Mouse (Mus musculus) kidney, embryonic 14.5 days (tissue): ENCODE measurements around the gene Ms4a4a. TPM values are rescaled to one million over a fixed set of nuclear protein-coding genes. Genes with fewer than 3 reads are reported as not detected.

Source experiments
- ATAC-seq: fragments of 200-750 bp; cut with Nextera tagmentation; 2 replicates; pipeline ENCODE4 v1.8.0; 2017; ENCODE audit warnings: moderate number of reproducible peaks, mild to moderate bottlenecking, moderate TSS enrichment, moderate library complexity; ENCODE audit not compliant: low FRiP score, low TSS enrichment
- H3K27ac ChIP-seq: fragments of 300-500 bp; sonication (generic); 2 replicates; pipeline ENCODE4 v1.5.1; 2014; ENCODE audit warnings: low read depth, mild to moderate bottlenecking, low read length, moderate library complexity, mixed read lengths
- H3K27me3 ChIP-seq: fragments of 300-500 bp; sonication (generic); 2 replicates; pipeline ENCODE4 v1.6.1; 2014; ENCODE audit warnings: mild to moderate bottlenecking, low read length; ENCODE audit not compliant: control insufficient read depth, insufficient read depth
- H3K36me3 ChIP-seq: fragments of 300-500 bp; sonication (generic); 2 replicates; pipeline ENCODE4 v1.6.1; 2014; ENCODE audit warnings: low read length, mixed read lengths; ENCODE audit not compliant: control insufficient read depth, insufficient read depth
- H3K4me1 ChIP-seq: fragments of 300-500 bp; sonication (generic); 2 replicates; pipeline ENCODE4 v1.6.1; 2014; ENCODE audit warnings: low read length, mixed read lengths; ENCODE audit not compliant: control insufficient read depth, insufficient read depth
- H3K4me2 ChIP-seq: fragments of 300-500 bp; sonication (generic); replicated peaks from 2 replicates; pipeline ENCODE4 v1.6.1; 2014; ENCODE audit warnings: low read depth, mild to moderate bottlenecking, low read length
- H3K4me3 ChIP-seq: fragments of 300-500 bp; sonication (generic); 2 replicates; pipeline ENCODE4 v1.5.1; 2014; ENCODE audit warnings: mild to moderate bottlenecking, low read length
- H3K9ac ChIP-seq: fragments of 300-500 bp; sonication (generic); 2 replicates; pipeline ENCODE4 v1.6.1; 2014; ENCODE audit warnings: low read depth, mild to moderate bottlenecking, low read length, moderate library complexity
- H3K9me3 ChIP-seq: fragments of 300-500 bp; sonication (generic); 2 replicates; pipeline ENCODE4 v1.6.1; 2016; ENCODE audit warnings: low read length; ENCODE audit not compliant: control insufficient read depth
- WGBS: fragments of 180-500 bp; shearing (Covaris S2); extraction: QIAGEN DNeasy Blood & Tissue Kit; methylation state at CpG from one replicate; pipeline ENCODE4 v1.1.7; 2014; 5-methylcytosine and 5-hydroxymethylcytosine counted together
- polyA plus RNA-seq: library from polyadenylated mRNA; unstranded; fragments of >200 nt; fragmentation: Nextera tagmentation; extraction: Ambion mirVana; gene quantifications from 2 replicates; pipeline ENCODE4 v1.2.1, GENCODE M21; 2014

Ms4a4a gene
- polyA plus RNA-seq, 1 experiment from 2014 or later, result 5.2 TPM

DNA sequence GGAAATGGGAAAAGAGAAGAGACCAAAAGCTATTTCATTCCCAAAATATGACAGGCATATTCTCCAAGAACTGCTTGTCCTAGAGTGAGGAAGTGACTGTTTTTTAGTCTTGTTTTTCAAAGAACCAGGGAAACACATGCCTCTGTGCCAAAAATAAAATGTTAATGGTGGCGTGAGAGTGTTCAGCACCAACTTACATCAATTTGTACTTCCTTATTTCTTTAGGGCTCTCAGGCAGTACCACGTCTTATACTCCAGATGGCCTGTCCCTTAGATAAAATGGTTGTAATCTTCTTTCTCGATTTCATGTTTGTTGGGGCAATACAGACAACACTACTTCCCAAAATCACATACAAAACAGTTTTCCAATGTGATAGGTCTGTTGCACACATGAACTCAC, 7.0 kb upstream of the Ms4a4a start:
- Histone ChIP-seq H3K9me3 (no peaks in the 10 kb centered on the region), H3K27me3 (no peaks in the 10 kb centered on the region), H3K36me3 (no peaks in the 10 kb centered on the region), H3K4me3 (no peak overlapping the region), H3K27ac (no peak overlapping the region), H3K4me2 (no peak overlapping the region), H3K4me1 (no peaks in the 10 kb centered on the region), H3K9ac (no peak overlapping the region)
- 86% methylated on average over 3 of the region's 3 CpGs for WGBS
- ATAC-seq, result no peak

DNA sequence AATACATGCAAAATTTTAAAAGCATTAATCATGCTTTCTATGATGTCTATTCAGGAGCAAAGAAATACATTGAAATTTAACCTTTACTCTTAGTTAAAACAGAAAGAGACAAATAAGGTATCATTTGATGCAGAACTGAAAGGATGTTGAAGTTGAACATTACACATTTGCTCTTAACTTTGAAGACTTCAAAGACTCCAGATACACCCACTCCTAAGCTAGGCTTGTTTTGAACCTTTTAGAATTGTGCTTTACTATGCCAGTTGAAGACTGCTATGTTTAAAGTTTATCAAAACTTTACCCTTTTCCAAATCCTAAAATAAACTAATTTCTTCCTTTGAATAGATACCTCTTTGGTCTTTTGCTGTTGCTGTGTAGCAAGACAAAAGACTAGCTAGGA, 4.1 kb upstream of the Ms4a4a start:
- Histone ChIP-seq H3K4me1 (no peaks in the 10 kb centered on the region), H3K4me3 (no peak overlapping the region), H3K9ac (no peak overlapping the region), H3K27me3 (no peaks in the 10 kb centered on the region), H3K9me3 (no peaks in the 10 kb centered on the region), H3K4me2 (no peak overlapping the region), H3K36me3 (no peaks in the 10 kb centered on the region), H3K27ac (no peak overlapping the region)
- no peak for ATAC-seq

DNA sequence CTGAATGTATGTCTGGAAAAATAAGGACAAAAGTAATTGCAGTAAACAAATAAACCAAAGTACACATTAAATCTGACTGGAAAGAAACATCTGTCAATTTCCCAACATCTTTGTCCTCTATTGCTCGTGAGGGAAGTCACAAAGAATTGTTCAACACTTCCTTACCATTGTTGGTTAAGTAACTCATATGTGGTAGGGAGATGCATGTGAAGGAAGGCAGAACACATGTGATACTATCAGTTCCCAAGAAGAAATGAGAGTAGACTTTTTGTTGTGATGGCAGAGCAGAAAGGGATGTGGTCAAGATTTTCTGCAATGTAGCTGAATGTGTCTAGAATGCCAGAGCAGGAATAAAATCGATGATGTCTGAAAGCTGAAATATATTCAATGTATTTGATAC, 1.1 kb downstream of the Ms4a4a start:
- Histone ChIP-seq H3K27ac (no peak overlapping the region), H3K9me3 (no peaks in the 10 kb centered on the region), H3K36me3 (no peaks in the 10 kb centered on the region), H3K9ac (no peak overlapping the region), H3K27me3 (no peaks in the 10 kb centered on the region), H3K4me2 (no peak overlapping the region), H3K4me3 (no peak overlapping the region), H3K4me1 (no peaks in the 10 kb centered on the region)
- WGBS, result 77% methylated on average over 2 of the region's 2 CpGs
- no peak for ATAC-seq

DNA sequence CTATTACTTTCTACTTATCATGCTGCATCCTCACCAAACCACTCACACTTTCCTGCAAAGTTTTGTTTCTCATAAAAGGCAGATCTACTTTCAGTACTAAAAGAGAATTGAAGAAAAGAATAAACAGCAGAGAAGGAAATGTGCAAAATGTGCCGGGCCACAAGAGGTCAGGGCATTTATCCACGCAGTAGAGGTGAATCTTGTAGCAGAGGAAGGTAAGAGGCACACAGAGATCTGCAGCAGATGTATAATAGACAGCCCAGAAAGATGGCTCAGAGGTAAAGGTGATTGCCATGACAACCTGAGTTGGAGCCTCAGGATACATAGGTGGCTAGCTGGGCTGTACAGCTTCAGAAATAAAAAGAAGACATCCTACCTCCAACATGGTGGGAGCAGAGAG, 11.8 kb downstream of the Ms4a4a start:
- H3K9ac ChIP-seq, result no peak overlapping the region
- H3K27me3 ChIP-seq, result no peaks in the 10 kb centered on the region
- no peak for ATAC-seq
- H3K4me2 ChIP-seq, result no peak overlapping the region
- no peaks in the 10 kb centered on the region for H3K4me1 ChIP-seq
- no peaks in the 10 kb centered on the region for H3K9me3 ChIP-seq
- H3K27ac ChIP-seq, result no peak overlapping the region
- 78% methylated on average over 2 of the region's 2 CpGs for WGBS
- H3K36me3 ChIP-seq, result no peaks in the 10 kb centered on the region
- no peak overlapping the region for H3K4me3 ChIP-seq

DNA sequence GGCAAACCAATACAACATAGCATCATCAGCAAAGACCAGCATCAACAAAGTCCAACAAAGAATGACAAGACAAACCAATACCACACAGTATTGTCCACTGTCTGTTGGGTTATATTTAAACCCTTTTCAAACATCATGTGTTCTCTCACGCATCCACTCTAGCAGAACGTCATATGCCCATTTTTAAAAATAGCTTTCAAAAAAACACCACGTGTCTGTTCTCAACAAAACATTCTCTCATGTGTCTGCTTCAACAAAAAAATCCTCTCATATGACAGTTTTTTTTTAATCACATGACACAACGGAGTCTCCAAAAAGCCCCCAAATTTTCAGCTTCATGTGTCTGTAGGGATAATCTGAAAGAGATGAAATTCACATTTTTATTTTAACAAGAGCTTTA, 12.4 kb downstream of the Ms4a4a start:
- no peaks in the 10 kb centered on the region for H3K27me3 ChIP-seq
- H3K4me2 ChIP-seq, result no peak overlapping the region
- no peaks in the 10 kb centered on the region for H3K9me3 ChIP-seq
- no peak overlapping the region for H3K9ac ChIP-seq
- ATAC-seq, result no peak
- no peaks in the 10 kb centered on the region for H3K4me1 ChIP-seq
- WGBS, result 85% methylated on average over 4 of the region's 4 CpGs
- H3K4me3 ChIP-seq, result no peak overlapping the region
- no peaks in the 10 kb centered on the region for H3K36me3 ChIP-seq
- no peak overlapping the region for H3K27ac ChIP-seq

DNA sequence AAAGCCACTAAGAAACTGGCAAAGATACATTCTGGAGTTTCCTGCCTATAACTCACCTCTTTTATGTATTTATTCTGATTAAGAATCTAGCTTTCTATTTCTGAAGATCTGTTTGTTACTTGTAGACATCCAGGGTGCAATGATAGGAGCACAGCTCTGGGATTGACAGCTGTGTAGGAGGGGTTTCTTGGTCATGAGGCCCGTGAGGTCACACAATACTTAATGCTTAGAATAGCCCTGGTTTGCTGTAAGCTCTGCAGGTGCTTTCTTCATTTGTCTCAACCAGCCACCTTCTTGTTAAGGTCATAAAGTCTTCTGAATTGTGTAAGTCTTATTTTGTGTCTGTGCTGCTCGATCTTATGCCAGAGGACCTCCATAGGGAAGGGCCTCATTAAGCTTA, 13.6 kb downstream of the Ms4a4a start:
- Histone ChIP-seq H3K4me2 (no peak overlapping the region), H3K9ac (no peak overlapping the region), H3K4me3 (no peak overlapping the region), H3K4me1 (no peaks in the 10 kb centered on the region), H3K27ac (no peak overlapping the region), H3K27me3 (no peaks in the 10 kb centered on the region), H3K36me3 (no peaks in the 10 kb centered on the region), H3K9me3 (no peaks in the 10 kb centered on the region)
- ATAC-seq, result no peak
- 79% methylated on average over 2 of the region's 2 CpGs for WGBS

DNA sequence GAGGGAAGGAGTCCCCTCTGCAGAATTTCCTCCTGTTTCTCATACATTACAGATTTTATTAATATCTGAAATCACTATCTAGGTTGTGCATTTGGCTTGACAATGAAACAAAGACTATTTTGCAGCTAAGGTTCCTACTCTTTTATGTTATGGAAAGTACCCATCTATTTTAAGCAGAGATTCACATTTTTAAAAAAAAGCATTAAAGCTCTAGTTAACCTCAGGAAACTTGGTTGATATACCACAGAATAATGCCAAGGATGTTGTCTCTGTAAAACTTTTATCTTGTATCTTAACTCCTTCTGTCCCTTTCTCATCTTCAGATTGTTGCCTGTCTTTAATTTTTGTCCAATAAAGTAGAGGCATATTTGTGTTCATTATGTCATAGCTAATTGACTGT, 20.4 kb downstream of the Ms4a4a start:
- Histone ChIP-seq H3K36me3 (no peaks in the 10 kb centered on the region), H3K4me1 (no peaks in the 10 kb centered on the region), H3K4me3 (no peak overlapping the region), H3K9ac (no peak overlapping the region), H3K4me2 (no peak overlapping the region), H3K9me3 (no peaks in the 10 kb centered on the region), H3K27me3 (no peaks in the 10 kb centered on the region), H3K27ac (no peak overlapping the region)
- no peak for ATAC-seq

DNA sequence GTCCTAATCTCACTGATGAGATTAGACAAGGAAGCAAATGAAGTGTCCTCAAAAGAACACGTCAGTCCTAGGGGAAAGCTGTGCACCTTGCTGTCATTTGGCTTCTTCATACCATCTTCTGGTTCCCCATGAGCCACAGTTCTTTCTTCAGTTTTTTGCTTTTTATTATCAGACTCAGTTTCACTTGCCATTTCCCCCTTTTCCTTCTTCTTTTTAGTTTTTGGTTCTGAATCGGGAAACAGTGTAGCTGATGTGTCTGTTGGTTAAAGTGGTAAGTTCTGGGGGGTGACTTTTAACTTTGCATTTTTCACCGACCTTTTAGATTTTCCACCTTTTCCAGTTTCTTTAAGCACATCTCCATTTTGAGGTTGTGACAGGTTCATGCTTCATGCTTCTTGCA, 29.2 kb downstream of the Ms4a4a start, which contains the start of gene Ms4a4c:
Gene Ms4a4c, plus strand, starts transcription at position 244 of the 400 bp plus-strand sequence.
- Histone ChIP-seq H3K27me3 (no peaks in the 10 kb centered on the region), H3K4me2 (no peak within 1 kb of the TSS), H3K36me3 (no peaks in the 10 kb centered on the region), H3K27ac (no peak within 1 kb of the TSS), H3K4me3 (no peak within 1 kb of the TSS), H3K9ac (no peak within 1 kb of the TSS), H3K9me3 (no peaks in the 10 kb centered on the region), H3K4me1 (no peaks in the 10 kb centered on the region)
- WGBS, result 90% methylated on average over 3 of the region's 3 CpGs
- ATAC-seq, result no peak

DNA sequence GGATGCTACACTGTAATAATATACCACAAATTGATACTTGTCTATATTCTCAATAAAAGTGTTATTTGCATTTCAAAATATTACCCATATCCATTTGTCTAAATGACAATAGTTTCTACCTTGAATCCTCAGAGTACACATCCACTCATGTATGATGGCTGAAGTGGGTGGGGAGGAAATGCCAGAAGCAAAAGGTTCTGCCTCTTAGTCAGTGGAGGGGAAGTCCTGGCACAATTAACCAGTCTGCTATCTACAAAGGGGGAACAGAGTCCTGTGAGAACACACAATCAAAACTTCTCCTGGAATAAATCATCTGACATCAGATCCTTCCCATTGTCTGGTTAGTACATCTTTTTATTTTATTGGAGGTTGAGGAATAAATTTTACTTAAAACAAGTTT, 32.1 kb downstream of the Ms4a4a start:
- no peak overlapping the region for H3K4me3 ChIP-seq
- H3K36me3 ChIP-seq, result no peaks in the 10 kb centered on the region
- no peak overlapping the region for H3K9ac ChIP-seq
- no peak overlapping the region for H3K27ac ChIP-seq
- H3K27me3 ChIP-seq, result no peaks in the 10 kb centered on the region
- no peaks in the 10 kb centered on the region for H3K4me1 ChIP-seq
- ATAC-seq, result no peak
- no peak overlapping the region for H3K4me2 ChIP-seq
- H3K9me3 ChIP-seq, result no peaks in the 10 kb centered on the region

DNA sequence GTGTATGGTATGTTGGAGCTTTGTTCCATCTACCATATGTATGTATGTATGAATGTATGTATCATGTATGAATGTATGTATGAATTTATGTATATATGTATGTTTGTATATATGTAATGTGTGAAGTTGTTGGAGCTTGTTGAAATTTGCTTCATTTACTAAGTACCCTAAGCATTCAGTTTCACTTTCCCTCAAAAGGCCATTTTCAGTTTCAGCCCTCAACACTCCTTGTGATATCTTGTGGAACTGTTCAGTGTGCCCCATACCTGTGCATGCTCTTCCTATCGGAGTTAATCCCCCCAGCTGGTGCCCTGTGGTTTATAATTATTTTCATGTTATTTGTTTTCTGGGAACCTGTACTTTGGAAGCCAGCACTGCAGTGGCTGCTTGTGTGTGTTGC, 33.3 kb downstream of the Ms4a4a start:
- H3K4me2 ChIP-seq, result no peak overlapping the region
- 77% methylated on average over 1 of the region's 1 CpGs for WGBS
- no peak overlapping the region for H3K27ac ChIP-seq
- no peak overlapping the region for H3K9ac ChIP-seq
- no peak overlapping the region for H3K4me3 ChIP-seq
- ATAC-seq, result no peak
- no peaks in the 10 kb centered on the region for H3K27me3 ChIP-seq
- H3K4me1 ChIP-seq, result no peaks in the 10 kb centered on the region
- no peaks in the 10 kb centered on the region for H3K9me3 ChIP-seq
- H3K36me3 ChIP-seq, result no peaks in the 10 kb centered on the region
